In genomic region chr9:42122441-42122840, GRCm38 (mm10) we compare ENCODE assay signal across 8 mouse cellular contexts. TPM values are rescaled to one million over a fixed set of nuclear protein-coding genes. Genes with fewer than 3 reads are reported as not detected.
DNase-seq lines count a peak whose midpoint lies in the region; ATAC-seq and TF ChIP-seq lines count a peak whose summit lies in the region.

No protein-coding gene starts in this region.

- DNase-seq in cerebellum, adult 11-12 months, result peak; percentile 40
- DNase-seq in cerebellum, adult 9-11 months, result no peak
- DNase-seq in liver, postnatal 0 days, result no peak
- DNase-seq in liver, embryonic 11.5 days (ENCODE audit: low spot score), result no peak
- DNase-seq in hindbrain, postnatal 0 days (ENCODE audit: low spot score), result no peak
- no peak for DNase-seq in heart, postnatal 10 days
- no peak for DNase-seq in ovary, postnatal 14 days (ENCODE audit: low spot score)

- intact Hi-C loops in heart, postnatal 10 days (cut with DNase I), result loop anchor here (5.0 kb wide), 2 partner anchors 120 kb away; no protein-coding TSS in a partner anchor

- H3K36me3 ChIP-seq in liver, postnatal 0 days (replicated peaks; ENCODE audit: insufficient read depth, low read length), result no peaks in the 10 kb centered on the region
- H3K36me3 ChIP-seq in liver, embryonic 11.5 days (ENCODE audit: control insufficient read depth, insufficient read depth, low read length), result no peaks in the 10 kb centered on the region
- no peaks in the 10 kb centered on the region for H3K36me3 ChIP-seq in hindbrain, postnatal 0 days (ENCODE audit: insufficient read depth, low read length)
- H3K36me3 ChIP-seq in neural tube, embryonic 14.5 days (ENCODE audit: control insufficient read depth, insufficient read depth, low read length), result no peaks in the 10 kb centered on the region

- peak overlapping the region; percentile 65 for H3K4me3 ChIP-seq in liver, postnatal 0 days (ENCODE audit: low read depth, low read length)
- no peak overlapping the region for H3K4me3 ChIP-seq in liver, embryonic 11.5 days (ENCODE audit: low read depth, low read length)
- peak overlapping the region; percentile 91 for H3K4me3 ChIP-seq in hindbrain, postnatal 0 days (ENCODE audit: low read length)
- peak overlapping the region; percentile 90 for H3K4me3 ChIP-seq in neural tube, embryonic 14.5 days (ENCODE audit: low read depth, low read length)

- H3K9me3 ChIP-seq in liver, postnatal 0 days (ENCODE audit: low read length), result no peaks in the 10 kb centered on the region
- H3K9me3 ChIP-seq in liver, embryonic 11.5 days (ENCODE audit: control insufficient read depth, low read length), result no peaks in the 10 kb centered on the region
- H3K9me3 ChIP-seq in hindbrain, postnatal 0 days (ENCODE audit: low read length), result no peaks in the 10 kb centered on the region
- no peaks in the 10 kb centered on the region for H3K9me3 ChIP-seq in neural tube, embryonic 14.5 days (ENCODE audit: control insufficient read depth, low read length)

- H3K4me2 ChIP-seq in liver, postnatal 0 days (ENCODE audit: low read depth, low read length), result peak overlapping the region; percentile 91
- no peak overlapping the region for H3K4me2 ChIP-seq in liver, embryonic 11.5 days
- peak overlapping the region; percentile 98 for H3K4me2 ChIP-seq in hindbrain, postnatal 0 days (ENCODE audit: low read depth, low read length)
- peak overlapping the region; percentile 74 for H3K4me2 ChIP-seq in neural tube, embryonic 14.5 days (ENCODE audit: low read depth, low read length)

- H3K9ac ChIP-seq in liver, postnatal 0 days (replicated peaks), result no peak overlapping the region
- no peak overlapping the region for H3K9ac ChIP-seq in liver, embryonic 11.5 days (ENCODE audit: low read depth, low read length)
- peak overlapping the region; percentile 86; the same call in 1 of the 2 replicates for H3K9ac ChIP-seq in hindbrain, postnatal 0 days (replicated peaks; ENCODE audit: low read length)
- no peak overlapping the region; the same call in 1 of the 2 replicates for H3K9ac ChIP-seq in neural tube, embryonic 14.5 days (replicated peaks; ENCODE audit: low read depth, low read length)

- no peak for ATAC-seq in liver, postnatal 0 days
- ATAC-seq in liver, embryonic 11.5 days (replicated peaks; ENCODE audit: low FRiP score), result no peak
- no peak for ATAC-seq in hindbrain, postnatal 0 days
- ATAC-seq in neural tube, embryonic 14.5 days (ENCODE audit: low read depth), result no peak

- no peak for TF ChIP-seq EP300 in liver, postnatal 0 days (IDR thresholded peaks at IDR 0.05; ENCODE audit: low read depth)

- H3K27ac ChIP-seq in liver, postnatal 0 days (ENCODE audit: low read depth), result no peak overlapping the region
- H3K27ac ChIP-seq in liver, embryonic 11.5 days (ENCODE audit: low read depth, low read length), result no peak overlapping the region
- 0 out of 2 replicates have a peak overlapping the region, but pooled peaks have one; percentile 75 for H3K27ac ChIP-seq in hindbrain, postnatal 0 days
- no peak overlapping the region for H3K27ac ChIP-seq in neural tube, embryonic 14.5 days (ENCODE audit: low read depth, low read length)

- WGBS in liver, postnatal 0 days (ENCODE audit: insufficient replicate concordance), result 67% methylated on average over 6 of the region's 6 CpGs
- 81% methylated on average over 6 of the region's 6 CpGs for WGBS in liver, embryonic 11.5 days
- WGBS in hindbrain, postnatal 0 days, result 80% methylated on average over 6 of the region's 6 CpGs
- 76% methylated on average over 6 of the region's 6 CpGs for WGBS in neural tube, embryonic 14.5 days

- peaks cover 13% of the 10 kb centered on the region; the same call in 1 of the 2 replicates for H3K27me3 ChIP-seq in liver, postnatal 0 days (ENCODE audit: insufficient read depth, low read length)
- peaks cover 33% of the 10 kb centered on the region for H3K27me3 ChIP-seq in liver, embryonic 11.5 days (replicated peaks; ENCODE audit: control insufficient read depth, insufficient read depth, low read length)
- H3K27me3 ChIP-seq in hindbrain, postnatal 0 days (ENCODE audit: insufficient read depth, low read length), result no peaks in the 10 kb centered on the region
- H3K27me3 ChIP-seq in neural tube, embryonic 14.5 days (ENCODE audit: control insufficient read depth, insufficient read depth, low read length), result no peaks in the 10 kb centered on the region

- TF ChIP-seq CTCF in liver, postnatal 0 days (IDR thresholded peaks at IDR 0.05; ENCODE audit: low read depth), result no peak
- no peak for TF ChIP-seq CTCF in hindbrain, postnatal 0 days (IDR thresholded peaks at IDR 0.05; ENCODE audit: low read depth)

- peaks cover 13% of the 10 kb centered on the region for H3K4me1 ChIP-seq in liver, postnatal 0 days (ENCODE audit: insufficient read depth)
- H3K4me1 ChIP-seq in liver, embryonic 11.5 days (replicated peaks; ENCODE audit: control insufficient read depth, insufficient read depth, low read length), result no peaks in the 10 kb centered on the region
- H3K4me1 ChIP-seq in hindbrain, postnatal 0 days (ENCODE audit: insufficient read depth, low read length), result peaks cover 7% of the 10 kb centered on the region; the same call in 1 of the 2 replicates
- peaks cover 12% of the 10 kb centered on the region; the same call in 1 of the 2 replicates for H3K4me1 ChIP-seq in neural tube, embryonic 14.5 days (ENCODE audit: control insufficient read depth, insufficient read depth, low read length)

RNA-seq across cellular contexts. Expression of gene Sorl1, which starts 1.7 kb away (rescaled TPM):
- 1.5 and 3.0 TPM in 2 replicates for polyA plus RNA-seq in liver, postnatal 0 days (2015; fragmentation: Nextera tagmentation; extraction: Ambion mirVana)
- polyA plus RNA-seq in liver, embryonic 11.5 days (2014; fragmentation: Nextera tagmentation; extraction: Ambion mirVana), result 1.8 and 2.1 TPM in 2 replicates
- total RNA-seq in hindbrain, postnatal 0 days (2014; rRNA removed), result 25.6 and 27.7 TPM in 2 replicates
- polyA plus RNA-seq in hindbrain, postnatal 0 days (2015; fragmentation: Nextera tagmentation; extraction: Ambion mirVana), result 8.2 and 9.1 TPM in 2 replicates
- polyA plus RNA-seq in neural tube, embryonic 14.5 days (2014; fragmentation: Nextera tagmentation; extraction: Ambion mirVana), result 20.4 and 22.2 TPM in 2 replicates
- total RNA-seq in heart, postnatal 10 days (2021), result 1 to 10 TPM; 7.5 to 8.2 TPM
